Mouse (Mus musculus) lung, adult 2 months (tissue): Measurements from ENCODE around the gene Ptchd1.

Experiments used
- CTCF ChIP-seq: fragments of 200-500 bp; IDR thresholded peaks from 2 replicates; pipeline ENCODE4 v1.5.1; 2011; ENCODE audit warnings: mild to moderate bottlenecking, low read length, control low read depth; ENCODE audit not compliant: insufficient read depth
- POLR2A ChIP-seq: fragments of 200-500 bp; IDR thresholded peaks from 2 replicates; pipeline ENCODE4 v1.6.1; 2011; ENCODE audit warnings: low read depth, mild to moderate bottlenecking, control low read depth, low read length, borderline replicate concordance; ENCODE audit errors: extremely low read depth

GRCm38 (mm10) chrX:155592467-155592866 is 31.1 kb downstream of the Ptchd1 start:
- TF ChIP-seq POLR2A: no peak
- no peak for TF ChIP-seq CTCF
